Mouse (Mus musculus) B cell, adult 67 days (primary cell): ENCODE data around the gene Pigyl. TPM values are rescaled to one million over a fixed set of nuclear protein-coding genes. Genes with fewer than 3 reads are reported as not detected.

Experiments used
- total RNA-seq, 2 experiments: library from RNA; stranded (reverse); gene quantifications; 4 replicates each; pipeline ENCODE4 v1.2.4; 2023

The Pigyl gene
- total RNA-seq, result 10 to 100 TPM in 1 of 2 experiments, 1 to 10 TPM in 1; 9.0 to 12.4 TPM

GRCm38 (mm10) chr9:22156497-22157245 is at the start of gene Pigyl:
Pigyl (plus strand) TSS chr9:22156846.

GRCm38 (mm10) chr9:22116740-22117426 is 39.8 kb upstream of the Pigyl start, which contains the start of gene Elof1:
Elof1 (minus strand) TSS chr9:22117172.

GRCm38 (mm10) chr9:22135644-22136390 is 20.8 kb upstream of the Pigyl start, which contains the start of gene Acp5:
Acp5 (minus strand) TSS chr9:22135711.

GRCm38 (mm10) chr9:22188025-22188611 is 31.5 kb downstream of the Pigyl start, which contains the start of gene Zfp872:
Zfp872 (plus strand) TSS chr9:22188090.

Other genes starting within 250 kb of the Pigyl start
- gene Rab3d, start 238.7 kb upstream of the Pigyl start, total RNA-seq, result 1 to 10 TPM; 2.8 to 4.7 TPM
- gene Ccdc159, start 229.4 kb upstream of the Pigyl start, total RNA-seq, result not detected
- under 1 TPM in 1 of 2 experiments, not detected in 1; 0.87 TPM for gene Tmem205, start 229.3 kb upstream of the Pigyl start, total RNA-seq
- gene Plppr2, start 219.8 kb upstream of the Pigyl start, total RNA-seq, result 1 to 10 TPM in 1 of 2 experiments, under 1 TPM in 1; 0.87 to 1.6 TPM
- 10 to 100 TPM; 10.2 to 12.1 TPM for gene Swsap1, start 201.1 kb upstream of the Pigyl start, total RNA-seq
- under 1 TPM in 1 of 2 experiments, not detected in 1; 0.49 TPM for gene Epor, start 193.3 kb upstream of the Pigyl start, total RNA-seq
- not detected for gene Rgl3, start 167.4 kb upstream of the Pigyl start, total RNA-seq
- not detected for gene Ccdc151, start 154.2 kb upstream of the Pigyl start, total RNA-seq
- gene Prkcsh, start 154.0 kb upstream of the Pigyl start, total RNA-seq, result 10 to 100 TPM; 68.4 to 71.0 TPM
- gene Elavl3, start 104.8 kb upstream of the Pigyl start, total RNA-seq, result not detected
- gene Gm49318, start 85.6 kb upstream of the Pigyl start, total RNA-seq, result not detected
- 10 to 100 TPM; 33.3 to 36.1 TPM for gene Zfp653, start 85.5 kb upstream of the Pigyl start, total RNA-seq
- gene Ecsit, start 71.4 kb upstream of the Pigyl start, total RNA-seq, result 10 to 100 TPM; 22.1 to 27.1 TPM
- gene Cnn1, start 57.6 kb upstream of the Pigyl start, total RNA-seq, result not detected
- 10 to 100 TPM; 41.6 to 49.2 TPM for gene Elof1, start 39.7 kb upstream of the Pigyl start, total RNA-seq
- 100 to 1,000 TPM; 205 to 239 TPM for gene Acp5, start 21.1 kb upstream of the Pigyl start, total RNA-seq
- not detected for gene Zfp872, start 31.2 kb downstream of the Pigyl start, total RNA-seq
- 10 to 100 TPM; 39.3 to 41.9 TPM for gene Zfp809, start 68.9 kb downstream of the Pigyl start, total RNA-seq
- 1 to 10 TPM; 2.1 to 3.4 TPM for gene Zfp599, start 103.0 kb downstream of the Pigyl start, total RNA-seq
- 10 to 100 TPM; 15.6 to 21.3 TPM for gene Zfp810, start 150.8 kb downstream of the Pigyl start, total RNA-seq
- under 1 TPM; 0.71 to 0.84 TPM for gene Anln, start 232.3 kb downstream of the Pigyl start, total RNA-seq